Mouse (Mus musculus) liver, embryonic 15.5 days (tissue): Measurements from ENCODE around the gene Vcam1. TPM values are rescaled to one million over a fixed set of nuclear protein-coding genes. Genes with fewer than 3 reads are reported as not detected.

Source experiments
- ATAC-seq: fragments of 200-750 bp; cut with Nextera tagmentation; 2 replicates; pipeline ENCODE4 v1.8.0; 2017; ENCODE audit warnings: moderate number of reproducible peaks, mild to moderate bottlenecking, moderate library complexity; ENCODE audit not compliant: insufficient read depth
- H3K27ac ChIP-seq: fragments of 300-500 bp; sonication (generic); replicated peaks from 2 replicates; pipeline ENCODE4 v1.5.1; 2015; ENCODE audit warnings: mild to moderate bottlenecking, inconsistent platforms
- H3K27me3 ChIP-seq: fragments of 300-500 bp; sonication (generic); 2 replicates; pipeline ENCODE4 v1.6.1; 2015; ENCODE audit warnings: mild to moderate bottlenecking, inconsistent platforms
- H3K36me3 ChIP-seq: fragments of 300-500 bp; sonication (generic); replicated peaks from 2 replicates; pipeline ENCODE4 v1.6.1; 2015; ENCODE audit warnings: moderate library complexity, mild to moderate bottlenecking, inconsistent platforms
- H3K4me1 ChIP-seq: fragments of 300-500 bp; sonication (generic); replicated peaks from 2 replicates; pipeline ENCODE4 v1.6.1; 2015; ENCODE audit warnings: inconsistent platforms
- H3K4me2 ChIP-seq: fragments of 300-500 bp; sonication (generic); 2 replicates; pipeline ENCODE4 v1.6.1; 2015; ENCODE audit warnings: moderate library complexity, mild to moderate bottlenecking, inconsistent platforms
- H3K4me3 ChIP-seq: fragments of 300-500 bp; sonication (generic); replicated peaks from 2 replicates; pipeline ENCODE4 v1.5.1; 2015; ENCODE audit warnings: mild to moderate bottlenecking, inconsistent platforms
- H3K9ac ChIP-seq: fragments of 300-500 bp; sonication (generic); 2 replicates; pipeline ENCODE4 v1.6.1; 2015; ENCODE audit warnings: moderate library complexity, mild to moderate bottlenecking, inconsistent platforms
- H3K9me3 ChIP-seq: fragments of 300-500 bp; sonication (generic); replicated peaks from 2 replicates; pipeline ENCODE4 v1.6.1; 2016; ENCODE audit warnings: inconsistent platforms
- whole genome bisulfite sequencing: fragments of 180-500 bp; shearing (Covaris S2); methylation state at CpG from one replicate; pipeline ENCODE4 v1.1.7; 2015; ENCODE audit warnings: mixed read lengths; ENCODE audit not compliant: insufficient replicate concordance; 5-methylcytosine and 5-hydroxymethylcytosine counted together
- polyA plus RNA-seq: library from polyadenylated mRNA; unstranded; fragments of >200 nt; fragmentation: Nextera tagmentation; extraction: Ambion mirVana; gene quantifications from 2 replicates; pipeline ENCODE4 v1.2.1, GENCODE M21; 2015

The Vcam1 gene
- polyA plus RNA-seq, 1 experiment from 2014 or later: 85.4 TPM

- peak overlapping the region; percentile 49 for H3K4me3 ChIP-seq
- ATAC-seq: peak; percentile 51
- peak overlapping the region; percentile 41 for H3K4me2 ChIP-seq
- peak overlapping the region; percentile 57; the same call in 1 of the 2 replicates for H3K27ac ChIP-seq
- no peaks in the 10 kb centered on the region for H3K9me3 ChIP-seq
- H3K9ac ChIP-seq: no peak overlapping the region
- peaks cover 6% of the 10 kb centered on the region; the same call in 1 of the 2 replicates for H3K4me1 ChIP-seq
- no peaks in the 10 kb centered on the region for H3K27me3 ChIP-seq
- 0 out of 2 replicates have a peak, but pooled peaks cover 7% of the 10 kb centered on the region for H3K36me3 ChIP-seq
- WGBS: 54% methylated on average over 7 of the region's 7 CpGs
These were observed 2.8 kb downstream of the Vcam1 start for GRCm38 (mm10) chr3:116126508-116127190.

DNA sequence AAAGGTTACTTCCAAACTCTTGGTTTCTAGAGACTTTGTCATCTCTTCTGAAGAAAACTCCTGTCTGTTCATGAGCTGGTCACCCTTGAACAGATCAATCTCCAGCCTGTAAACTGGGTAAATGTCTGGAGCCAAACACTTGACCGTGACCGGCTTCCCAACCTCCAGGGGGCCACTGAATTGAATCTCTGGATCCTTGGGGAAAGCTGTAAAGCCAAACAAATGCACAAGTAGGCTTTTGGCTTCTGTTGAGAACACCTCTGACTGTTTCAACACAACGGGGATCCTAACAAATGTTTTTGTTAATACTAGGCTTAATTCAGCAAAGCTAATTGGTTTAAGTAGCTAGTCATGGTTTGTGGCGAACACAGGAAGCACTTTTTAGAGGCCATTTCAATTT is 3.4 kb downstream of the Vcam1 start:
- Histone ChIP-seq H3K4me3 (peak overlapping the region; percentile 49), H3K27ac (peak overlapping the region; percentile 66), H3K9me3 (no peaks in the 10 kb centered on the region), H3K36me3 (0 out of 2 replicates have a peak, but pooled peaks cover 7% of the 10 kb centered on the region), H3K4me2 (peak overlapping the region; percentile 41), H3K27me3 (no peaks in the 10 kb centered on the region), H3K9ac (no peak overlapping the region), H3K4me1 (peaks cover 6% of the 10 kb centered on the region; the same call in 1 of the 2 replicates)
- ATAC-seq: no peak
- WGBS: 48% methylated on average over 4 of the region's 4 CpGs

DNA sequence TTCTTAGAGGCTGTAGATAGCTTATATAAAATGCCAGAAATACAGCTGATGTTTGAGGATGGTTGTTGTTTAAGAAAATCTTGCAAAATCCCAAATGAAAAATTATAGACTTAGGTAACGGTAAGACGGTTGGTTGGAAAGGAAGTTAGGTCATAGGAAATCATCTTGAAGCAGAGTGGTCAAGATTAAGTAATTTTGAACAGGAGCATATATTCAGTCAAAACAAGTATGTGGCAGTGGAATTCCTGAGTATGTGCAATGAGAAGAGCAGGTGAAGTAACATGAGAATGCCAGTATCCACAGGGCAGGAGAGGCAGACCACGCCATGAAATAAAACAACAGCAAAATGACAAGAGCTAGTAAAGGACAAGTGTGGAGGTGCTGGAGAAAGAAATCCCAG is 5.7 kb downstream of the Vcam1 start:
- ATAC-seq: no peak
- no peak overlapping the region for H3K4me2 ChIP-seq
- no peaks in the 10 kb centered on the region for H3K9me3 ChIP-seq
- H3K27me3 ChIP-seq: no peaks in the 10 kb centered on the region
- 0 out of 2 replicates have a peak, but pooled peaks cover 7% of the 10 kb centered on the region for H3K36me3 ChIP-seq
- H3K27ac ChIP-seq: no peak overlapping the region
- peaks cover 6% of the 10 kb centered on the region; the same call in 1 of the 2 replicates for H3K4me1 ChIP-seq
- no peak overlapping the region for H3K4me3 ChIP-seq
- H3K9ac ChIP-seq: no peak overlapping the region
- WGBS: 63% methylated on average over 3 of the region's 3 CpGs

GRCm38 (mm10) chr3:116122696-116123095 is 6.8 kb downstream of the Vcam1 start:
- H3K4me1 ChIP-seq: peaks cover 6% of the 10 kb centered on the region; the same call in 1 of the 2 replicates
- 48% methylated on average over 4 of the region's 4 CpGs for WGBS
- 0 out of 2 replicates have a peak, but pooled peaks cover 7% of the 10 kb centered on the region for H3K36me3 ChIP-seq
- H3K9me3 ChIP-seq: no peaks in the 10 kb centered on the region
- H3K27ac ChIP-seq: 0 out of 2 replicates have a peak overlapping the region, but pooled peaks have one; percentile 4
- H3K9ac ChIP-seq: no peak overlapping the region
- H3K27me3 ChIP-seq: no peaks in the 10 kb centered on the region
- ATAC-seq: no peak
- H3K4me2 ChIP-seq: no peak overlapping the region
- no peak overlapping the region for H3K4me3 ChIP-seq

GRCm38 (mm10) chr3:116121026-116121425 is 8.5 kb downstream of the Vcam1 start:
- Histone ChIP-seq H3K4me1 (peaks cover 6% of the 10 kb centered on the region; the same call in 1 of the 2 replicates), H3K9ac (no peak overlapping the region), H3K4me2 (no peak overlapping the region), H3K9me3 (no peaks in the 10 kb centered on the region), H3K4me3 (no peak overlapping the region), H3K27ac (no peak overlapping the region), H3K36me3 (0 out of 2 replicates have a peak, but pooled peaks cover 7% of the 10 kb centered on the region), H3K27me3 (no peaks in the 10 kb centered on the region)
- 70% methylated on average over 3 of the region's 3 CpGs for WGBS
- ATAC-seq: no peak

- ATAC-seq: no peak
- WGBS: 76% methylated on average over 6 of the region's 6 CpGs
- Histone ChIP-seq H3K4me3 (no peak overlapping the region), H3K36me3 (peaks cover 10% of the 10 kb centered on the region; the same call in 1 of the 2 replicates), H3K9ac (no peak overlapping the region), H3K9me3 (no peaks in the 10 kb centered on the region), H3K27ac (no peak overlapping the region), H3K27me3 (no peaks in the 10 kb centered on the region), H3K4me2 (no peak overlapping the region), H3K4me1 (peaks cover 6% of the 10 kb centered on the region; the same call in 1 of the 2 replicates)
These were observed 9.1 kb downstream of the Vcam1 start for GRCm38 (mm10) chr3:116120391-116120790.

DNA sequence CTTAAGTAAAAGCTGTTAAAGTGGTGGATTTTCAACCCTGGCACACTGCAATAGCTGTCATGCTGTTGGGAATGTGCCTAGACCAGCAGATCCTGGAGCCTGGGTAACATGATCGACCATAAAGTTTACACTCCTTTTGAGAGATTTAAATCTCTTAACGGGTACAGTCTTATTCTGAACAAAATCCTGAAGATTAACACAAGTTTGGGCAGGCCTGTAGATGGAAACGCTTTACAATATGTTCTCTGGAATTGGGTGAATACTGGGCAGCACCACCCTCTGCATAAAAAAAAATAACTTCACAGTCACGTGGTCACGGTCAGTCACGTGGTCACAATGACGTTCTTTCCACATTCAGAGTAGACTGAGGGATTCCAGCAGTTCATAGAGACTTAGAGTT is 10.3 kb downstream of the Vcam1 start:
- Histone ChIP-seq H3K9me3 (no peaks in the 10 kb centered on the region), H3K36me3 (peaks cover 9% of the 10 kb centered on the region; the same call in 1 of the 2 replicates), H3K27me3 (no peaks in the 10 kb centered on the region), H3K4me2 (no peak overlapping the region), H3K27ac (no peak overlapping the region), H3K4me1 (0 out of 2 replicates have a peak, but pooled peaks cover 2% of the 10 kb centered on the region), H3K4me3 (no peak overlapping the region), H3K9ac (no peak overlapping the region)
- 64% methylated on average over 7 of the region's 7 CpGs for WGBS
- no peak for ATAC-seq

DNA sequence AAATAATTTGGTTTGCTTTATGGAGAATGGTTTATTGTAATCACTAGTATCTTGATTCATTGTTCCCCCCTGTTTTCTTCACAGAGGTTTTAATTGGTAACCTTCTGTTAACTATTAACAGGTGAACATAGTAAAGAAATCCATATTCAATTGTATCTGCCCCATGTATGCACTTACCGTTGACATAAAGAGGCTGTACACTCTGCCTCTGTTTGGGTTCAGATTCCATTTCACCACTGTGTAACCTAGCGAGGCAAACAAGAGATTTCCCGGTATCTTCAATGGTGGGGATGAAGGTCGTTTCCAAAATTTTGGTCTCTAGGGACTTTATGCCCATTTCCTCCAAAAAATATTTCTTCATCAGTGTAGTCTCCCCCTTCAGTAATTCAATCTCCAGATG is 12.4 kb downstream of the Vcam1 start:
- Histone ChIP-seq H3K27me3 (no peaks in the 10 kb centered on the region), H3K4me2 (no peak overlapping the region), H3K27ac (0 out of 2 replicates have a peak overlapping the region, but pooled peaks have one; percentile 21), H3K4me1 (no peaks in the 10 kb centered on the region), H3K36me3 (peaks cover 11% of the 10 kb centered on the region; the same call in 1 of the 2 replicates), H3K4me3 (no peak overlapping the region), H3K9me3 (no peaks in the 10 kb centered on the region), H3K9ac (no peak overlapping the region)
- peak; percentile 76 for ATAC-seq
- 53% methylated on average over 4 of the region's 4 CpGs for WGBS

GRCm38 (mm10) chr3:116114249-116115188 is 15.0 kb downstream of the Vcam1 start:
- H3K4me2 ChIP-seq: no peak overlapping the region
- H3K27ac ChIP-seq: no peak overlapping the region
- WGBS: 61% methylated on average over 12 of the region's 12 CpGs
- no peak overlapping the region for H3K4me3 ChIP-seq
- H3K4me1 ChIP-seq: no peaks in the 10 kb centered on the region
- H3K27me3 ChIP-seq: no peaks in the 10 kb centered on the region
- peaks cover 15% of the 10 kb centered on the region for H3K36me3 ChIP-seq
- H3K9me3 ChIP-seq: no peaks in the 10 kb centered on the region
- ATAC-seq: no peak
- H3K9ac ChIP-seq: no peak overlapping the region

DNA sequence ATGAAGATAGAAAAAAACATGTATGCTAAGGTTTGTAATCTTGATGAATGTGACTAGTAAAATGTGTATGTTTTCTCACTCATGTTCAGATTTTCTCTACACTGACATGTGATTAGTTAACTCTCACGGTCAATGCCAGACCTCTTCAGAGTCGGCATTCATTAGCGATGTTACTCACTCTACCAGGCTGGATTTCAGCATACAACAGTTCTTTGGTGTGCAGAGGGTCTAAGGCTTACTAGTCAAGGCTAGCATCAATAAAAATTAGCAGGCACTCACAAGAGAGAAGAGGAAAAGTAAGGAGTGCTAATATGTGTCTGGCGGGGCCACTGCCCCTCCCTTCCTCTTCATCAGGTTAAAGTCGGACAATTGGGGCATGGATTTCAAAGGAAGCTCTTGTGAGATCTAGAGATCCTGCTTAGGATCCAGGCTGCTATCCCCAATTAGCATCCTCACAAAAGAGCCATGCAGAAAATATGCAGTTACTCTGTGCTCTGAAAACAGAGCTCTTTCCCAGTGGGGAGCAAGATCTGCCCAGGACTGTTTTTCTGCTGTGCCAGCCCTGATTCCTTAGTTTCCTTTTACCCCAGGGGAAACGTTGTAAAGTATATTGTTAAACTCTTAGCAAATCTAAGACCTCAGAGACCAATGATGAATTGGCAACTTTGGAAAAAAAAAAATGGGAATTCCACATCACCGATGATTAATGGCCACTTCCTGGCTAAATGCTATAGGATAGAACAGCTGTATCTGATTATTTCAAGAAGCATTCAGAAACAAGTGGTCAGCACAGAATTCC is 15.8 kb downstream of the Vcam1 start:
- no peaks in the 10 kb centered on the region for H3K9me3 ChIP-seq
- no peak overlapping the region for H3K4me2 ChIP-seq
- H3K27me3 ChIP-seq: no peaks in the 10 kb centered on the region
- peaks cover 19% of the 10 kb centered on the region for H3K36me3 ChIP-seq
- H3K4me1 ChIP-seq: no peaks in the 10 kb centered on the region
- no peak overlapping the region for H3K27ac ChIP-seq
- H3K9ac ChIP-seq: no peak overlapping the region
- ATAC-seq: no peak
- 40% methylated on average over 7 of the region's 7 CpGs for WGBS
- no peak overlapping the region for H3K4me3 ChIP-seq
